Mouse (Mus musculus): ENCODE data around the gene Ice1.

- TF ChIP-seq CTCF (IDR thresholded peaks at IDR 0.05; ENCODE audit: borderline replicate concordance, insufficient read depth, low read length) (no peak), POLR2A (IDR thresholded peaks at IDR 0.05; ENCODE audit: low read depth, low read length) (no peak)
Measured at GRCm38 (mm10) chr13:70639639-70640038, 2.2 kb upstream of the Ice1 start.

Measured in embryonic fibroblast, embryonic 13.5 days (primary cell).